Mouse (Mus musculus) midbrain, embryonic 12.5 days (tissue): ENCODE data around the gene Elmod3. TPM values are rescaled to one million over a fixed set of nuclear protein-coding genes. Genes with fewer than 3 reads are reported as not detected.

Source experiments
- ATAC-seq: fragments of 200-750 bp; cut with Nextera tagmentation; 2 replicates; pipeline ENCODE4 v1.8.0; 2017; ENCODE audit warnings: low read depth, moderate TSS enrichment, moderate library complexity; ENCODE audit not compliant: low FRiP score
- H3K27ac ChIP-seq: fragments of 300-500 bp; sonication (generic); replicated peaks from 2 replicates; pipeline ENCODE4 v1.5.1; 2016; ENCODE audit warnings: mild to moderate bottlenecking
- H3K27me3 ChIP-seq: fragments of 300-500 bp; sonication (generic); 2 replicates; pipeline ENCODE4 v1.6.1; 2016; ENCODE audit warnings: mild to moderate bottlenecking
- H3K36me3 ChIP-seq: fragments of 300-500 bp; sonication (generic); 2 replicates; pipeline ENCODE4 v1.6.1; 2016
- H3K4me1 ChIP-seq: fragments of 300-500 bp; sonication (generic); 2 replicates; pipeline ENCODE4 v1.6.1; 2016
- H3K4me2 ChIP-seq: fragments of 300-500 bp; sonication (generic); replicated peaks from 2 replicates; pipeline ENCODE4 v1.6.1; 2016; ENCODE audit warnings: mild to moderate bottlenecking, moderate library complexity
- H3K4me3 ChIP-seq: fragments of 300-500 bp; sonication (generic); 2 replicates; pipeline ENCODE4 v1.5.1; 2016; ENCODE audit warnings: mild to moderate bottlenecking
- H3K9ac ChIP-seq: fragments of 300-500 bp; sonication (generic); replicated peaks from 2 replicates; pipeline ENCODE4 v1.6.1; 2016; ENCODE audit warnings: mild to moderate bottlenecking, moderate library complexity
- H3K9me3 ChIP-seq: fragments of 300-500 bp; sonication (generic); 2 replicates; pipeline ENCODE4 v1.6.1; 2016; ENCODE audit warnings: mild to moderate bottlenecking
- WGBS: fragments of 180-500 bp; shearing (Covaris S2); methylation state at CpG from one replicate; pipeline ENCODE4 v1.1.7; 2016; 5-methylcytosine and 5-hydroxymethylcytosine counted together
- polyA plus RNA-seq: library from polyadenylated mRNA; unstranded; fragments of >200 nt; fragmentation: Nextera tagmentation; extraction: Ambion mirVana; gene quantifications from 2 replicates; pipeline ENCODE4 v1.2.1, GENCODE M21; 2016

The Elmod3 gene
- polyA plus RNA-seq, 1 experiment from 2014 or later: 18.3 TPM

DNA sequence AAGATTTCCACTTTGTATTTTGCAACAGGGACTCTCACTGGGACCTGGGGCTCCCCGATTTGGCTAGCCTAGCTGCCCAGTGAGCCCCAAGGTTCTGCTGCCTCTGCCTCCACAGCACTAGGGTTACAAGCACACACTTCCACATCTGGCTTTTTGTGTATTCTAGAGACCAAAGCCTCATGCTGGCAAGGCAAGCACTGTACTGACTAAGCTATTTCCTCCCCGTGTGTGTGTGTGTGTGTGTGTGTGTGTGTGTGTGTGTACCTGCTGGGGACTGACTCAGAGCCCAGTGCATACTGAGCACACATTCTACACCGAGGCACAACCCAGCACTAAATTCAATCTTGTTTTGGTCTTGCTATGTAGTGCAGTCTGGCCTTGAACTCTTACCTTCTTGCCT lies 11.5 kb downstream of the Elmod3 start:
- WGBS: 88% methylated on average over 3 of the region's 3 CpGs

DNA sequence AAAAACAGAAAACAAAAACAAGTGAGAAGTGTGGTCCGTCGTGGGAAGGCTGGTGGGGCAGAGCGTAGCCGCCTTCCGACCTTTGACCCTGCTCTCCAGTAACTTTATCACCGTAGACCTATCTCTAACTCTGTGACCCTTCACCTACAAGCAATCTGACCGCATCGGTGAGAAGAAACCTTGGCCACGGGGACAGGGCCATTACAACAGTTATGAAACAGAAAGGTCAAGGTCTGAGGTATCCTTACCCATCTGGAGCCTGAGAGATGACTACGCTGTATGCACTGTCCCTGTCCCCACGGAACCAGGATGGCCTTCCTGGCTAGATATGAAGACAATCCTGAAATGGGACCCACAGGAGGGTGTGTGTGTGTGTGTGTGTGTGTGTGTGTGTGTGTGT lies 14.1 kb downstream of the Elmod3 start:
- 90% methylated on average over 11 of the region's 11 CpGs for WGBS
- H3K9ac ChIP-seq: no peak overlapping the region
- H3K27ac ChIP-seq: no peak overlapping the region
- no peaks in the 10 kb centered on the region for H3K4me1 ChIP-seq
- H3K4me3 ChIP-seq: no peak overlapping the region
- H3K36me3 ChIP-seq: peaks cover 5% of the 10 kb centered on the region; the same call in 1 of the 2 replicates
- no peak for ATAC-seq
- no peak overlapping the region for H3K4me2 ChIP-seq
- no peaks in the 10 kb centered on the region for H3K9me3 ChIP-seq
- H3K27me3 ChIP-seq: no peaks in the 10 kb centered on the region

More for the DNA sequence above, 11.5 kb downstream of the Elmod3 start:
- H3K4me2 ChIP-seq: no peak overlapping the region
- H3K9me3 ChIP-seq: no peaks in the 10 kb centered on the region
- no peak overlapping the region for H3K9ac ChIP-seq
- ATAC-seq: no peak
- no peaks in the 10 kb centered on the region for H3K4me1 ChIP-seq
- no peaks in the 10 kb centered on the region for H3K36me3 ChIP-seq
- no peaks in the 10 kb centered on the region for H3K27me3 ChIP-seq
- H3K4me3 ChIP-seq: no peak overlapping the region
- H3K27ac ChIP-seq: no peak overlapping the region

DNA sequence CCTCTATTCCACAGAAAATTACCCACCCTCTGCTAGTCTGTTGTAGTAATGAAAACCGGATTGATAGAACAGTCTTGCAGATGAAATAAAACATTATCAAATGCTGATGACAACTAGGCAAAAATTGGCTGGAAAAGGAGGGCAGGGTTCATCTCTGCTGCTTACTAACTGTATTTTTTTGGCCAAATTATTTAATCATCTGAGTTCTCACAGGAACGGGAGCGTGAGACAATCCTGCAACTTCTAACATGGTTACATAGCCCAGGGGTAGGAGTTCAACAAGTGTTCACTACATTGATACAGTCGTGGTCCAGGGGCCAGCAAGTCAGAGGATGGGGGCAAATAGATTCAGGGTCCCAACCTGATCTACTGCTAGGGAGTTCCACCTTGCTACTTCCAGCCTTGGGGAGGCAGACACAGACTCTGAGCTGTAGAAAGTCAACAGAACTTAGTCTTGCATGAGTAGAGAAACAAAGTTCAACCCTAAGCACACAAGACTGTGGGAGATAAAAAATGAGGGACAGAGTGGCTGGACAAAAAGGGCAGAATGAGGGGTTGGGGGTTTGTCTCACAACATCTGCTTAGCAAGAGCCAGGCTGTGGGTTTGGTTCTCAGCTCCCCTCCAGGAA lies 14.9 kb downstream of the Elmod3 start:
- no peak for ATAC-seq
- WGBS: 86% methylated on average over 4 of the region's 4 CpGs
- peaks cover 12% of the 10 kb centered on the region; the same call in 1 of the 2 replicates for H3K36me3 ChIP-seq

DNA sequence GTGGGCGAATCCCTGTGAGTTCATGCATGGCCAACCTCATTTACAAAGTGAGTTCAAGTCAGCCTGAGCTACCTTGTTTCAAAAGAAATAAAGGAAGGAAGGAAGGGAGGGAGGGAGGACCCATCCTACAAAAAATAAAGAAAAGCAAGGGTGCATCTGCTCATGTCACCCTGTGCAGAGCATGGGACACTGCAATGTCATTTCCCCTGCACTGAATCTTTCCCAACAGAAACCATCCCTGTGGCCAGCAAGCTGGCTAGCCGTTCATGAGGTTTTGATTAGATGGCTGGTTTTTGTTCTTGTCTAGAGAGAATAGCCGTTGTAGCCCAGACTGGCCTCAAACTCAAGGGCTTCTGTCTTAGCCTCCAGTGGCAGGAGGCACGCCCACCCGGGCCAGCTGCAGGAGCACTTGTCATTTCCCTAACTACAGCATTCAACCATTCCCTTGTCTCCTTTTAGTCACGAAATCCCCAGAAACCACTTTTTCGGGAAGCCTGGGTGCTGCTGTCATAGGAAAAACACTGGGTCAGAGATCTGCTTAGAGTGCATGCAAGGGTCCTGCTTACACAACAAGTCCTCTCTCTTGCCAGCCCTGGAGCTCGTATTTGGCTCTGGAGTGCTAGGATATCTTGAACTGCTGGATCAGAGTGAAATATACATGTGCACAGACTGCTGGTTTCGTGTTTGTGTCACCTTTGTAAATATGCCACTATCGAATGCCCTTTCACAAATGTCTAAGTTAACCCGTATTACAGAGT lies 16.4 kb downstream of the Elmod3 start:
- 73% methylated on average over 11 of the region's 11 CpGs for WGBS
- no peaks in the 10 kb centered on the region for H3K4me1 ChIP-seq

More for the DNA sequence above, 14.9 kb downstream of the Elmod3 start:
- Histone ChIP-seq H3K27ac (no peak overlapping the region), H3K27me3 (no peaks in the 10 kb centered on the region), H3K4me3 (no peak overlapping the region), H3K9ac (no peak overlapping the region), H3K4me2 (no peak overlapping the region), H3K4me1 (no peaks in the 10 kb centered on the region), H3K9me3 (no peaks in the 10 kb centered on the region)

DNA sequence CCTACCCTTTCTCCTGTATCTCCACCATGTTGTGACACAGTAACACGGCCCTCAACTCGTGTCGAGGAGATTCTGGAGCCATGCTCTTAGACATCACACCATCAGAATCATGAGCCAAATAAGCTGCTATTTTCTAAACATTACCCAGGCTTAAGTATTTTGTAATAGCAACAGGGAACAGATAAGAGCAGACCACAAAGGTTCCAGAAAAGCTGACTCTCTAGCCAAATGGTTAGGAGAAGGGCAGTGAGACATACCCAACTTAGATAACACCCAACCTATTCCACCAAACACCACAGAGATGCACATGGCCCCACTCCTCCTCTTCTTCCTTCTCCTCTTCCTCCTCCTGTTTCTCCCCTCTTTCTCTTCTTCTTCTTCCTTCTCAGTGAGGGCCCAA lies 22.2 kb downstream of the Elmod3 start:
- Histone ChIP-seq H3K27ac (no peak overlapping the region), H3K4me2 (no peak overlapping the region), H3K9me3 (no peaks in the 10 kb centered on the region), H3K4me3 (no peak overlapping the region), H3K27me3 (no peaks in the 10 kb centered on the region), H3K36me3 (peaks cover 16% of the 10 kb centered on the region), H3K4me1 (no peaks in the 10 kb centered on the region), H3K9ac (no peak overlapping the region)
- no peak for ATAC-seq
- WGBS: 93% methylated on average over 3 of the region's 3 CpGs

More for the DNA sequence above, 16.4 kb downstream of the Elmod3 start:
- H3K9ac ChIP-seq: no peak overlapping the region
- H3K27me3 ChIP-seq: no peaks in the 10 kb centered on the region
- no peak overlapping the region for H3K27ac ChIP-seq
- H3K36me3 ChIP-seq: peaks cover 12% of the 10 kb centered on the region
- no peaks in the 10 kb centered on the region for H3K9me3 ChIP-seq
- H3K4me2 ChIP-seq: no peak overlapping the region
- no peak overlapping the region for H3K4me3 ChIP-seq
- no peak for ATAC-seq

DNA sequence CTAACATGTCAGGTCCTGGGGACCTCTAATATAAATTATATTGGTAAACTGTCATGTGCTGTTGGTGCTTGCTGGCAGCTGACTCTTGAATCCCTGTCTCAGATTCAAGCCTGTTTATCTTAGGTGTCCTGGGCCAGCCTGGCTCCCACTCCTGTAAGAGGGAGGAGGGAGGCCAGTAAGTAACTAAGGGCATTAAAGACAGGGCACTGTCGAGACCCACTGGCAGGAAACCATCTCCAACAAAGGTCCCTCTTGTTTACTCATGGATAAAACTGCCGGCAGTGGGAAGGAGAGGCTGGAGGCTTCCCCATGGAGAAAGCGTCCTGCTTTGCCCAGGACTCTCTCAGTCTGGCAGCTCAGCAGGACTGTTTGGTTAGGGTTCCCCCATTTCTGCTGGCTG lies 26.4 kb downstream of the Elmod3 start:
- no peak for ATAC-seq
- no peak overlapping the region for H3K9ac ChIP-seq
- peaks cover 12% of the 10 kb centered on the region; the same call in 1 of the 2 replicates for H3K36me3 ChIP-seq
- 52% methylated on average over 3 of the region's 3 CpGs for WGBS
- no peak overlapping the region for H3K4me3 ChIP-seq
- no peaks in the 10 kb centered on the region for H3K27me3 ChIP-seq
- H3K4me2 ChIP-seq: no peak overlapping the region
- no peak overlapping the region for H3K27ac ChIP-seq
- no peaks in the 10 kb centered on the region for H3K9me3 ChIP-seq
- H3K4me1 ChIP-seq: no peaks in the 10 kb centered on the region

DNA sequence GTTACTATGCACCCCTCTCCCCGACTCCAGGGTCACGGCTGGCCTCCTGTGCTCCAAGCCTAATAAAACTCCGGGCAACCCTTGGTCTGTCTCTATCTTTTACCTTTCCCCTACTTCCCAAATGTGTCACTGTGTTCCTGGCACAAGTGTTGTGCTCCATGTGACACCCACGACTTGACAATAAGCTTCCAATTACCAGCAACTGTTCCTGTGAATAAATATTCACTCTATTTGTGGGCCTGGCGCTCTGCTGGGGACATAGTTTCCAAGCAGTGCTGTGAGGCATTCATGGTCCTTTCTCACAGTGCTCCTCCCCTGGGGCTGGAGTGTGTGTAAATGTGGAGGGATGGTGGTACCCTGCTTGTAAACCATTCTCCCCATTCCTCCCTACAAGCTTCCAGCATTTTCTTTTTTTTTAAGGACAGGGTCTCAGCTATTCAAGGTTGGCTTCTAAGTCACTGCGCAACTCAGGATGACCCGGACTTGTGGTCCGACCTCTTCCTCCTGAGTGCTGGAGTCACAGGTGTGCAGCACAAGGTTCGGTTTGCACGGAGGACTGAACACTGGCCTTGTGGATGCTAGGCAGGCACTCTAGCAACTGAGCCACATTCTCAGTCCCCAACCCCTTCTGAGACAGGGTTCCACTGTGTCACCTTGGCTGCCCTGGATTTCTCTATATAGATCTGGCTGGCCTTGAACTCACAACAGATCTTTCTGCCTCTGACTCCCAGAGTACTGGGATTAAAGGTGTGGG lies 27.4 kb downstream of the Elmod3 start:
- no peak overlapping the region for H3K9ac ChIP-seq
- H3K4me1 ChIP-seq: 0 out of 2 replicates have a peak, but pooled peaks cover 3% of the 10 kb centered on the region
- H3K4me2 ChIP-seq: no peak overlapping the region
- no peaks in the 10 kb centered on the region for H3K9me3 ChIP-seq
- 89% methylated on average over 10 of the region's 10 CpGs for WGBS
- peaks cover 12% of the 10 kb centered on the region; the same call in 1 of the 2 replicates for H3K36me3 ChIP-seq
- no peak for ATAC-seq
- H3K27me3 ChIP-seq: no peaks in the 10 kb centered on the region
- no peak overlapping the region for H3K4me3 ChIP-seq
- no peak overlapping the region for H3K27ac ChIP-seq

DNA sequence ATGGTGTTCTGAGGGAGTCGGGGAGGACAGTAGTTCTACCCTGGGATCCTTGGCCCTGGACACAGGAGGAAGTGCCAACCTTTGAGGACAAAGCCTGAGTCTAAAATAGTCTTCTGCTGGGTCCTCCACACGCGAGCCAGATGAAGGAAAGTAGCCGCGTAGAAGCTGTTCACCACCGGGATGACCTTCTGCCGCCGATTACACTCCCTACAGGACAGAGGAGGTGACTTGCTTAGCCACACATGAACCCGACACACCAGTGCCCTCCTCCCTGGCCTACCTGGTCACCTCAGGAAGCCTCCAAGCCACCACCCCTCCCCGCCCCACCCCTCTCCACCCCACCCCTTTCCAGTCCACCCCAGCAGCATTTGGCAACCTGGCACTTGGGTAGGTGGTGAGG lies 29.5 kb downstream of the Elmod3 start:
- no peak overlapping the region for H3K9ac ChIP-seq
- H3K27ac ChIP-seq: no peak overlapping the region
- WGBS: 93% methylated on average over 10 of the region's 10 CpGs
- ATAC-seq: no peak
- no peak overlapping the region for H3K4me2 ChIP-seq
- no peaks in the 10 kb centered on the region for H3K9me3 ChIP-seq
- no peaks in the 10 kb centered on the region for H3K27me3 ChIP-seq
- H3K36me3 ChIP-seq: peaks cover 8% of the 10 kb centered on the region; the same call in 1 of the 2 replicates
- H3K4me1 ChIP-seq: 0 out of 2 replicates have a peak, but pooled peaks cover 7% of the 10 kb centered on the region
- H3K4me3 ChIP-seq: no peak overlapping the region

DNA sequence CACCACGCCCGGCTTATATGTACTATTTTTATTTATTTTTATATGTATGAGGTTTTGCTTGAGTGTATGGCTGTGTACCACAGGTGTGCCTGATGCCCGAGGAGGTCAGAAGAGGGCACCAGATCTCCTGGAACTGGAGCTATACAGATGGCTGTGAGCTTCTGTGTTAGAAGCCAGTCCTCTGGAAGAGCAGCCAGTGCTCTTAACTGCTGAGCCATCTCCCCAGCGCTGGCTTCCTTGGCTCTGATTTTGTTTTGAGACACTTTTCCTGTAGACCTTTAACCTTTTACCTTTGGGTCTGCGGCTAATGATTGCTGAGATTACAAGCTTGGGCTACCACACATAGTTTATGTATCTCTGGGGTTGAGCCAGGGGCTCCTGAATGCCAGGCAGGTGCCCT lies 30.7 kb downstream of the Elmod3 start:
- 87% methylated on average over 5 of the region's 5 CpGs for WGBS
- H3K9ac ChIP-seq: no peak overlapping the region
- ATAC-seq: no peak
- H3K27ac ChIP-seq: no peak overlapping the region
- no peak overlapping the region for H3K4me3 ChIP-seq
- H3K9me3 ChIP-seq: no peaks in the 10 kb centered on the region
- H3K36me3 ChIP-seq: peaks cover 8% of the 10 kb centered on the region; the same call in 1 of the 2 replicates
- H3K4me1 ChIP-seq: 0 out of 2 replicates have a peak, but pooled peaks cover 7% of the 10 kb centered on the region
- no peak overlapping the region for H3K4me2 ChIP-seq
- H3K27me3 ChIP-seq: no peaks in the 10 kb centered on the region

DNA sequence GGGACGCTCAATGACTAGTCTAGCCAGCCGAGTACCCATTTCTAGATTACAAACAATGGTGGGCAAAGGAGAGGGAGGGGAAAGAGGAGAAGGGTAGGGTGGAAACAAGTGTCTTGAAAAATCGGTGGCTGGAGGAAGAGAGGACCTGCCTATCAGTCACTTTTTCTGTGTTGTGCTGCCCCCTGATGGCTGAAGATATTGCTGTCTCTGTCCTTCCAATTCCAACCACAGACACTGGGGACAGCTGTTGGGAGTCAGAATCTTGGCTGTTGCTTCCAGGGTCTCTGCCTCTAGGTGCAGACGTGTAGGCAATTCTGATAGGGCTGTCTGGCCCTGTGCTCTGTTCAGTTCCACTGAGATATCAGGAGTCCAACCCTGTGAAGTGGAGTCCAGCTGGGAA lies 32.2 kb downstream of the Elmod3 start:
- Histone ChIP-seq H3K4me1 (0 out of 2 replicates have a peak, but pooled peaks cover 7% of the 10 kb centered on the region), H3K4me2 (0 out of 2 replicates have a peak overlapping the region, but pooled peaks have one; percentile 4), H3K27ac (no peak overlapping the region), H3K9me3 (no peaks in the 10 kb centered on the region), H3K27me3 (no peaks in the 10 kb centered on the region), H3K9ac (no peak overlapping the region), H3K4me3 (no peak overlapping the region), H3K36me3 (peaks cover 8% of the 10 kb centered on the region; the same call in 1 of the 2 replicates)
- ATAC-seq: peak; percentile 80
- WGBS: 4% methylated on average over 4 of the region's 4 CpGs

DNA sequence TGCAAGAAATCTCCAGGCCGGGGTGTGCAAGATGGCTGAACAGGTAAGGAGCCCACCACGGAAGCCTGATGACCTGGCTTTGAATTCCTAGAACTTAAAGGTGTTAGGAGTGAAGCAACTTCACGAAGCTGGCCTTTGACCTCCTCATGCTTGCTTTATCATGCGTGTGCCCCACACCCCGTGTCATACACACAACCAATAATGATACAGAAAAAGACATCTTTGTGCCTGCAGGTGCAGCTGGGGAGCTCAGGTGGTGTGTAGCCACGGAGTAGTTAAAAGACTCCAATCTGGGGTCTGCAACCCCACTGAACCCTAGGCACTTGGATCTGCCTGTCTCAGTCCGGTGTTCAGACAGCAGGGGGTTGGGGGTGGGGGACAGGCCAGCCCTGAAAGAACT lies 32.7 kb downstream of the Elmod3 start:
- H3K9ac ChIP-seq: no peak overlapping the region
- peak; percentile 13; the same call in 1 of the 2 replicates for ATAC-seq
- H3K27me3 ChIP-seq: no peaks in the 10 kb centered on the region
- H3K4me2 ChIP-seq: 0 out of 2 replicates have a peak overlapping the region, but pooled peaks have one; percentile 4
- H3K4me1 ChIP-seq: 0 out of 2 replicates have a peak, but pooled peaks cover 7% of the 10 kb centered on the region
- no peak overlapping the region for H3K27ac ChIP-seq
- H3K36me3 ChIP-seq: peaks cover 8% of the 10 kb centered on the region; the same call in 1 of the 2 replicates
- WGBS: 76% methylated on average over 7 of the region's 7 CpGs
- no peaks in the 10 kb centered on the region for H3K9me3 ChIP-seq
- H3K4me3 ChIP-seq: no peak overlapping the region
